Mouse (Mus musculus): Measurements from ENCODE around the gene Gpr161. TPM values are rescaled to one million over a fixed set of nuclear protein-coding genes. Genes with fewer than 3 reads are reported as not detected.

Gpr161 gene
- total and polyA plus RNA-seq, 3 experiments: 0.08 to 0.23 TPM; not detected in 1

- in situ Hi-C loops (cut with MboI; ENCODE audit: low pct_ligation_motif_present, low pct_unique_long_range_greater_than_20kb, low sequenced_read_pairs): no loop called here
- Histone ChIP-seq H3K4me3 (replicated peaks in 1 of 3; ENCODE audit: low read depth in 2 of 3, low read length in 2 of 3, poor library complexity in 1 of 3) (no peak overlapping the region), H3K4me1 (ENCODE audit: control insufficient read depth in 1 of 2, insufficient read depth in 2 of 2) (peaks cover 0 to 4% of the 10 kb centered on the region in 2 experiments; a peak in 2 of 4 replicates), H3K36me3 (replicated peaks in 1 of 2; ENCODE audit: control insufficient read depth in 1 of 2, insufficient read depth in 1 of 2, low read length in 1 of 2) (no peaks in the 10 kb centered on the region), H3K27me3 (replicated peaks) (no peaks in the 10 kb centered on the region), H3K79me2 (replicated peaks; ENCODE audit: control insufficient read depth, extremely low read depth, insufficient read depth, poor library complexity, severe bottlenecking) (no peaks in the 10 kb centered on the region), H3K4me2 (ENCODE audit: insufficient read depth, low read depth, poor library complexity, severe bottlenecking) (no peak overlapping the region), H3K9me3 (replicated peaks; ENCODE audit: low read length) (no peaks in the 10 kb centered on the region), H3K9ac (ENCODE audit: insufficient read depth, low read depth) (no peak overlapping the region), H3K27ac (ENCODE audit: insufficient read depth, low read depth) (no peak overlapping the region)
- TF ChIP-seq KAT2A (IDR thresholded peaks at IDR 0.05; ENCODE audit: insufficient replicate concordance, low read length) (no peak), ZC3H11A (IDR thresholded peaks at IDR 0.05; ENCODE audit: low read depth, low read length) (no peak), CHD2 (IDR thresholded peaks at IDR 0.05; ENCODE audit: low read length) (no peak), MAX (IDR thresholded peaks at IDR 0.05; ENCODE audit: low read length) (no peak), UBTF (IDR thresholded peaks at IDR 0.05; ENCODE audit: low read depth, low read length) (no peak), MYC (IDR thresholded peaks at IDR 0.05; ENCODE audit: low read depth, low read length) (no peak), USF2 (conservative IDR thresholded peaks at IDR 0.05; ENCODE audit: low read depth, low read length) (no peak), MAFK (IDR thresholded peaks at IDR 0.05; ENCODE audit: insufficient replicate concordance, low read length) (no peak), ELF1 (IDR thresholded peaks at IDR 0.05; ENCODE audit: low read depth, low read length) (no peak), IRF4 (IDR thresholded peaks at IDR 0.05; ENCODE audit: low read depth, low read length) (no peak), POLR2AphosphoS2 (IDR thresholded peaks at IDR 0.05; ENCODE audit: low read depth, low read length) (no peak), JUND (conservative IDR thresholded peaks at IDR 0.05; ENCODE audit: low read depth, low read length) (no peak), RCOR1 (conservative IDR thresholded peaks at IDR 0.05; ENCODE audit: low read depth, low read length) (no peak), GABPA (IDR thresholded peaks at IDR 0.05; ENCODE audit: insufficient replicate concordance, low read depth, low read length) (no peak)
- dilution Hi-C loops (cut with MboI; ENCODE audit: extremely low pct_ligation_motif_present, extremely low pct_unique_long_range_greater_than_20kb, low sequenced_read_pairs): no loop called here
- no peak for DNase-seq (ENCODE audit: extremely low read depth)
These were observed 7.0 kb downstream of the Gpr161 start for GRCm38 (mm10) chr1:165302455-165303208.

GRCm38 (mm10) chr1:165303209-165303608, 7.6 kb downstream of the Gpr161 start:
- peaks cover 0 to 7% of the 10 kb centered on the region in 2 experiments; a peak in 2 of 4 replicates for H3K4me1 ChIP-seq (ENCODE audit: control insufficient read depth in 1 of 2, insufficient read depth in 2 of 2)
- in situ Hi-C loops (cut with MboI; ENCODE audit: low pct_ligation_motif_present, low pct_unique_long_range_greater_than_20kb, low sequenced_read_pairs) (no loop called here), dilution Hi-C loops (cut with MboI; ENCODE audit: extremely low pct_ligation_motif_present, extremely low pct_unique_long_range_greater_than_20kb, low sequenced_read_pairs) (no loop called here)
- DNase-seq (ENCODE audit: extremely low read depth): no peak
- no peak overlapping the region for H3K27ac ChIP-seq (ENCODE audit: insufficient read depth, low read depth)
- TF ChIP-seq ETS1 (conservative IDR thresholded peaks at IDR 0.05; ENCODE audit: low read depth, low read length) (no peak), MXI1 (IDR thresholded peaks at IDR 0.05; ENCODE audit: low read depth, low read length) (no peak), UBTF (IDR thresholded peaks at IDR 0.05; ENCODE audit: low read depth, low read length) (no peak), PAX5 (IDR thresholded peaks at IDR 0.05; ENCODE audit: low read length) (no peak), ELF1 (IDR thresholded peaks at IDR 0.05; ENCODE audit: low read depth, low read length) (no peak), RCOR1 (conservative IDR thresholded peaks at IDR 0.05; ENCODE audit: low read depth, low read length) (no peak), NRF1 (IDR thresholded peaks at IDR 0.05; ENCODE audit: low read depth, low read length) (no peak), CHD1 (IDR thresholded peaks at IDR 0.05; ENCODE audit: low read depth, low read length) (no peak), JUND (conservative IDR thresholded peaks at IDR 0.05; ENCODE audit: low read depth, low read length) (no peak), JUN (IDR thresholded peaks at IDR 0.05; ENCODE audit: insufficient read depth, low read depth, low read length) (no peak), EP300 (IDR thresholded peaks at IDR 0.05; ENCODE audit: low read length) (no peak), RAD21 (IDR thresholded peaks at IDR 0.05; ENCODE audit: low read depth, low read length) (no peak)
- no peaks in the 10 kb centered on the region for H3K79me2 ChIP-seq (replicated peaks; ENCODE audit: control insufficient read depth, extremely low read depth, insufficient read depth, poor library complexity, severe bottlenecking)
- H3K36me3 ChIP-seq (replicated peaks in 1 of 2; ENCODE audit: control insufficient read depth in 1 of 2, insufficient read depth in 1 of 2, low read length in 1 of 2): no peaks in the 10 kb centered on the region
- H3K4me2 ChIP-seq (ENCODE audit: insufficient read depth, low read depth, poor library complexity, severe bottlenecking): no peak overlapping the region
- H3K27me3 ChIP-seq (replicated peaks): no peaks in the 10 kb centered on the region
- H3K9me3 ChIP-seq (replicated peaks; ENCODE audit: low read length): no peaks in the 10 kb centered on the region
- no peak overlapping the region for H3K9ac ChIP-seq (ENCODE audit: insufficient read depth, low read depth)
- no peak overlapping the region for H3K4me3 ChIP-seq (replicated peaks in 1 of 3; ENCODE audit: low read depth in 2 of 3, low read length in 2 of 3, poor library complexity in 1 of 3)

Measured in CH12.LX (cell line).